Mouse (Mus musculus) Muller cell, postnatal 12 days (primary cell): ENCODE results near the gene Gpr179.

ENCODE experiments used
- DNase-seq: peaks from one replicate; pipeline ENCODE4 v3.0.0-alpha.2; 2015; ENCODE audit errors: inconsistent ontology term

The Gpr179 gene

GRCm38 (mm10) chr11:97352027-97352684 lies at the start of gene Gpr179:
Gpr179 (minus strand) TSS chr11:97352077.
- no peak for DNase-seq

GRCm38 (mm10) chr11:97401082-97401481 lies 49.2 kb upstream of the Gpr179 start:
- peak; percentile 74 for DNase-seq

GRCm38 (mm10) chr11:97399958-97400710 lies 48.3 kb upstream of the Gpr179 start:
- DNase-seq: peak; percentile 88

GRCm38 (mm10) chr11:97398506-97398905 lies 46.6 kb upstream of the Gpr179 start:
- no peak for DNase-seq

- no peak for DNase-seq
Measured at GRCm38 (mm10) chr11:97394146-97394545, 42.3 kb upstream of the Gpr179 start.

- no peak for DNase-seq
Measured at GRCm38 (mm10) chr11:97393658-97394057, 41.8 kb upstream of the Gpr179 start.

- DNase-seq: no peak
Measured at GRCm38 (mm10) chr11:97389127-97389526, 37.2 kb upstream of the Gpr179 start.

- DNase-seq: no peak
Measured at GRCm38 (mm10) chr11:97387811-97388210, 35.9 kb upstream of the Gpr179 start.

- DNase-seq: no peak
Measured at GRCm38 (mm10) chr11:97383764-97384163, 31.9 kb upstream of the Gpr179 start.

- DNase-seq: no peak
Measured at GRCm38 (mm10) chr11:97383017-97383416, 31.1 kb upstream of the Gpr179 start.

- no peak for DNase-seq
Measured at GRCm38 (mm10) chr11:97380036-97380435, 28.2 kb upstream of the Gpr179 start.

GRCm38 (mm10) chr11:97373402-97373801 lies 21.5 kb upstream of the Gpr179 start:
- no peak for DNase-seq

GRCm38 (mm10) chr11:97372159-97372864 lies 20.4 kb upstream of the Gpr179 start:
- no peak for DNase-seq

GRCm38 (mm10) chr11:97370329-97371091 lies 18.6 kb upstream of the Gpr179 start:
- peak; percentile 56 for DNase-seq

GRCm38 (mm10) chr11:97368501-97368900 lies 16.6 kb upstream of the Gpr179 start:
- peak; percentile 10 for DNase-seq

- DNase-seq: no peak
Measured at GRCm38 (mm10) chr11:97365556-97365955, 13.7 kb upstream of the Gpr179 start.

GRCm38 (mm10) chr11:97363644-97363995 lies 11.7 kb upstream of the Gpr179 start:
- peak; percentile 22 for DNase-seq

- DNase-seq: peak; percentile 41
Measured at GRCm38 (mm10) chr11:97362943-97363643, 11.2 kb upstream of the Gpr179 start.

- DNase-seq: no peak
Measured at GRCm38 (mm10) chr11:97362649-97362942, 10.7 kb upstream of the Gpr179 start.

- DNase-seq: peak; percentile 97
Measured at GRCm38 (mm10) chr11:97361948-97362648, 10.2 kb upstream of the Gpr179 start, which contains the start of gene Socs7. Socs7 (plus strand) TSS chr11:97362551.

- peak; percentile 66 for DNase-seq
Measured at GRCm38 (mm10) chr11:97357663-97358062, 5.8 kb upstream of the Gpr179 start.
